Mouse (Mus musculus) cerebellum, adult 2 months (tissue): ENCODE results near the gene Fthl17c.

Experiments
- CTCF ChIP-seq: fragments of 200-500 bp; IDR thresholded peaks from 2 replicates; pipeline ENCODE4 v1.5.1; 2011; ENCODE audit warnings: low read depth, mild to moderate bottlenecking, control low read depth, low read length, moderate library complexity, borderline replicate concordance; ENCODE audit not compliant: insufficient read depth
- POLR2A ChIP-seq: fragments of 200-500 bp; IDR thresholded peaks from 2 replicates; pipeline ENCODE4 v1.6.1; 2011; ENCODE audit warnings: low read length, control low read depth, borderline replicate concordance; ENCODE audit not compliant: insufficient read depth

DNA sequence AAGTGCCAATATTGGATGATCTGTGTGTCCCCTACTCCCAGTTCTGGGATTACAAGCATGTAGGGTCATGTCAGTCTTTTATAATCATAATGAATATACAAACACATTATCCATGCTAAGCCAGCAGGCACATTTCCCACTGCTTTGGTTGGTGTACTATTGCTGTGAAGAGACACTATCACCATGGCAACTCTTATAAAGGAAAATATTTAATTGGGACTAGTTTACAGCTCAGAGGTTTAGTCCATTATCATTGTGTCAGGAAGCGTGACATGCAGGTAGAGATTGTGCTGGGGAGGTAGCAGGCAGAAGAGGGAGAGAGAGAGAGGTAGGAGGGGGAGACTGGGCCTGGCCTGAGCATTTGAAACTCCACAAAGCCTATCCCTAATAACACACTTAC is 39.7 kb upstream of the Fthl17c start:
- no peak for TF ChIP-seq POLR2A
- no peak for TF ChIP-seq CTCF
